Mouse (Mus musculus): ENCODE results near the gene Igll1. TPM values are rescaled to one million over a fixed set of nuclear protein-coding genes. Genes with fewer than 3 reads are reported as not detected.
"Not testable (repeated sequence)": the region's sequence is repeated elsewhere in the genome, so short reads cannot be mapped to it uniquely, and the experiment has no call there.

Gene Igll1
- polyA plus RNA-seq, 1 experiment from 2014 or later, result 0.48 TPM

- no peak overlapping the region for H3K9ac ChIP-seq
- no peak overlapping the region for H3K27ac ChIP-seq (replicated peaks)
- H3K4me1 ChIP-seq, result no peaks in the 10 kb centered on the region
- H3K4me3 ChIP-seq (replicated peaks), result no peak overlapping the region
- no peak overlapping the region for H3K4me2 ChIP-seq (replicated peaks)
- H3K27me3 ChIP-seq, result no peaks in the 10 kb centered on the region
- peaks cover 85% of the 10 kb centered on the region for H3K36me3 ChIP-seq
- 85% methylated on average over 5 of the region's 5 CpGs for WGBS
- no peaks in the 10 kb centered on the region for H3K9me3 ChIP-seq (replicated peaks)
- ATAC-seq (ENCODE audit: insufficient number of reproducible peaks, low FRiP score, low TSS enrichment, low read depth), result no peak
These were observed 15.2 kb upstream of the Igll1 start for GRCm38 (mm10) chr16:16879025-16879424.

GRCm38 (mm10) chr16:16870617-16871331, 7.0 kb upstream of the Igll1 start, which contains the start of the genes Top3b and Vpreb1:
Gene Top3b (plus strand): TSS chr16:16870736.
Gene Vpreb1 (minus strand): TSS chr16:16870843.
- peak within 1 kb of the TSS; percentile 91 for H3K9ac ChIP-seq
- no peaks in the 10 kb centered on the region for H3K9me3 ChIP-seq (replicated peaks)
- H3K4me1 ChIP-seq, result peaks cover 10% of the 10 kb centered on the region
- WGBS, result under 1% methylated on average over 49 of the region's 49 CpGs
- H3K27ac ChIP-seq (replicated peaks), result peak within 1 kb of the TSS; percentile 96
- H3K4me2 ChIP-seq (replicated peaks), result peak within 1 kb of the TSS; percentile 62
- ATAC-seq (ENCODE audit: insufficient number of reproducible peaks, low FRiP score, low TSS enrichment, low read depth), result peak; percentile 94
- peak within 1 kb of the TSS; percentile 77 for H3K4me3 ChIP-seq (replicated peaks)
- H3K27me3 ChIP-seq, result no peaks in the 10 kb centered on the region
- H3K36me3 ChIP-seq, result peaks cover 7% of the 10 kb centered on the region

- Histone ChIP-seq H3K4me2 (replicated peaks) (peak overlapping the region; percentile 62), H3K9ac (peak overlapping the region; percentile 91), H3K4me3 (replicated peaks) (peak overlapping the region; percentile 77), H3K27me3 (no peaks in the 10 kb centered on the region), H3K36me3 (peaks cover 4% of the 10 kb centered on the region), H3K4me1 (peaks cover 10% of the 10 kb centered on the region), H3K9me3 (replicated peaks) (no peaks in the 10 kb centered on the region), H3K27ac (replicated peaks) (peak overlapping the region; percentile 96)
- ATAC-seq (ENCODE audit: insufficient number of reproducible peaks, low FRiP score, low TSS enrichment, low read depth), result no peak
- WGBS, result 34% methylated on average over 7 of the region's 7 CpGs
These were observed 6.4 kb upstream of the Igll1 start for GRCm38 (mm10) chr16:16870241-16870616.

GRCm38 (mm10) chr16:16865696-16866561, 2.1 kb upstream of the Igll1 start:
- no peaks in the 10 kb centered on the region for H3K9me3 ChIP-seq (replicated peaks)
- no peak overlapping the region for H3K4me2 ChIP-seq (replicated peaks)
- H3K27ac ChIP-seq (replicated peaks), result 0 out of 2 replicates have a peak overlapping the region, but pooled peaks have one; percentile 34
- no peak overlapping the region for H3K9ac ChIP-seq
- 25% methylated on average over 5 of the region's 5 CpGs for WGBS
- no peak overlapping the region for H3K4me3 ChIP-seq (replicated peaks)
- H3K4me1 ChIP-seq, result no peaks in the 10 kb centered on the region
- H3K36me3 ChIP-seq, result no peaks in the 10 kb centered on the region
- no peaks in the 10 kb centered on the region for H3K27me3 ChIP-seq
- no peak for ATAC-seq (ENCODE audit: insufficient number of reproducible peaks, low FRiP score, low TSS enrichment, low read depth)

- H3K4me1 ChIP-seq, result no peaks in the 10 kb centered on the region
- H3K27me3 ChIP-seq, result no peaks in the 10 kb centered on the region
- H3K4me3 ChIP-seq (replicated peaks), result no peak overlapping the region
- H3K27ac ChIP-seq (replicated peaks), result no peak overlapping the region
- H3K9ac ChIP-seq, result no peak overlapping the region
- no peaks in the 10 kb centered on the region for H3K9me3 ChIP-seq (replicated peaks)
- H3K4me2 ChIP-seq (replicated peaks), result no peak overlapping the region
- H3K36me3 ChIP-seq, result no peaks in the 10 kb centered on the region
- no peak for ATAC-seq (ENCODE audit: insufficient number of reproducible peaks, low FRiP score, low TSS enrichment, low read depth)
These were observed 1.4 kb upstream of the Igll1 start for GRCm38 (mm10) chr16:16865217-16865616.

- Histone ChIP-seq H3K27ac (replicated peaks) (no peak overlapping the region), H3K9me3 (replicated peaks) (no peaks in the 10 kb centered on the region), H3K9ac (no peak overlapping the region), H3K4me1 (no peaks in the 10 kb centered on the region), H3K4me2 (replicated peaks) (no peak overlapping the region), H3K36me3 (no peaks in the 10 kb centered on the region), H3K27me3 (no peaks in the 10 kb centered on the region), H3K4me3 (replicated peaks) (no peak overlapping the region)
- WGBS, result 74% methylated on average over 3 of the region's 3 CpGs
- ATAC-seq (ENCODE audit: insufficient number of reproducible peaks, low FRiP score, low TSS enrichment, low read depth), result no peak
These were observed 1.5 kb downstream of the Igll1 start for GRCm38 (mm10) chr16:16862288-16862687.

- 71% methylated on average over 13 of the region's 13 CpGs for WGBS
- H3K9me3 ChIP-seq (replicated peaks), result no peaks in the 10 kb centered on the region
- H3K36me3 ChIP-seq, result no peaks in the 10 kb centered on the region
- H3K4me2 ChIP-seq (replicated peaks), result no peak overlapping the region
- no peak overlapping the region for H3K9ac ChIP-seq
- H3K27me3 ChIP-seq, result no peaks in the 10 kb centered on the region
- H3K4me1 ChIP-seq, result no peaks in the 10 kb centered on the region
- no peak overlapping the region for H3K4me3 ChIP-seq (replicated peaks)
- H3K27ac ChIP-seq (replicated peaks), result no peak overlapping the region
- no peak for ATAC-seq (ENCODE audit: insufficient number of reproducible peaks, low FRiP score, low TSS enrichment, low read depth)
These were observed 6.9 kb downstream of the Igll1 start for GRCm38 (mm10) chr16:16856731-16857476.

- not testable (repeated sequence) for H3K4me2 ChIP-seq (replicated peaks); H3K4me1 ChIP-seq; H3K36me3 ChIP-seq; H3K9me3 ChIP-seq (replicated peaks); ATAC-seq (ENCODE audit: insufficient number of reproducible peaks, low FRiP score, low TSS enrichment, low read depth); H3K27me3 ChIP-seq; H3K9ac ChIP-seq; H3K4me3 ChIP-seq (replicated peaks); H3K27ac ChIP-seq (replicated peaks)
- WGBS, result 82% methylated on average over 9 of the region's 9 CpGs
These were observed 7.7 kb downstream of the Igll1 start for GRCm38 (mm10) chr16:16856054-16856453.

GRCm38 (mm10) chr16:16855541-16855940, 8.2 kb downstream of the Igll1 start:
- WGBS, result 97% methylated on average over 1 of the region's 1 CpGs
- H3K4me2 ChIP-seq (replicated peaks), result no peak overlapping the region
- H3K9ac ChIP-seq, result no peak overlapping the region
- H3K27me3 ChIP-seq, result no peaks in the 10 kb centered on the region
- no peak overlapping the region for H3K4me3 ChIP-seq (replicated peaks)
- H3K27ac ChIP-seq (replicated peaks), result no peak overlapping the region
- no peaks in the 10 kb centered on the region for H3K9me3 ChIP-seq (replicated peaks)
- H3K36me3 ChIP-seq, result no peaks in the 10 kb centered on the region
- H3K4me1 ChIP-seq, result no peaks in the 10 kb centered on the region
- no peak for ATAC-seq (ENCODE audit: insufficient number of reproducible peaks, low FRiP score, low TSS enrichment, low read depth)

- H3K27me3 ChIP-seq, result no peaks in the 10 kb centered on the region
- no peak for ATAC-seq (ENCODE audit: insufficient number of reproducible peaks, low FRiP score, low TSS enrichment, low read depth)
- no peaks in the 10 kb centered on the region for H3K9me3 ChIP-seq (replicated peaks)
- H3K27ac ChIP-seq (replicated peaks), result no peak overlapping the region
- 23% methylated on average over 6 of the region's 6 CpGs for WGBS
- H3K9ac ChIP-seq, result no peak overlapping the region
- no peak overlapping the region for H3K4me2 ChIP-seq (replicated peaks)
- H3K4me3 ChIP-seq (replicated peaks), result no peak overlapping the region
- no peaks in the 10 kb centered on the region for H3K36me3 ChIP-seq
- no peaks in the 10 kb centered on the region for H3K4me1 ChIP-seq
These were observed 8.9 kb downstream of the Igll1 start for GRCm38 (mm10) chr16:16854836-16855235.

- Histone ChIP-seq H3K36me3 (no peaks in the 10 kb centered on the region), H3K9ac (no peak overlapping the region), H3K4me1 (no peaks in the 10 kb centered on the region), H3K4me2 (replicated peaks) (no peak overlapping the region), H3K9me3 (replicated peaks) (no peaks in the 10 kb centered on the region), H3K4me3 (replicated peaks) (no peak overlapping the region), H3K27me3 (no peaks in the 10 kb centered on the region), H3K27ac (replicated peaks) (no peak overlapping the region)
- WGBS, result 78% methylated on average over 3 of the region's 3 CpGs
- ATAC-seq (ENCODE audit: insufficient number of reproducible peaks, low FRiP score, low TSS enrichment, low read depth), result no peak
These were observed 11.4 kb downstream of the Igll1 start for GRCm38 (mm10) chr16:16852411-16852810.
